Mouse (Mus musculus): ENCODE results near the gene Sik2.

- TF ChIP-seq SRF (IDR thresholded peaks at IDR 0.05; ENCODE audit: control insufficient read depth, insufficient read length, low read depth) (no peak), MAX (IDR thresholded peaks at IDR 0.05; ENCODE audit: low read depth) (no peak), MYOG (IDR thresholded peaks at IDR 0.05; ENCODE audit: control insufficient read depth in 1 of 3, insufficient read depth in 1 of 3, insufficient read length in 2 of 3, low read depth in 2 of 3) (no peak), POLR2AphosphoS2 (IDR thresholded peaks at IDR 0.05; ENCODE audit: insufficient read length, low read depth) (no peak), MYOD1 (IDR thresholded peaks at IDR 0.05; ENCODE audit: control insufficient read depth in 1 of 3, insufficient read length in 2 of 3, low read depth in 2 of 3) (no peak), POLR2A (IDR thresholded peaks at IDR 0.05; ENCODE audit: insufficient read length, low read depth) (no peak), TCF12 (IDR thresholded peaks at IDR 0.05; ENCODE audit: insufficient read depth, poor library complexity, severe bottlenecking) (no peak), USF1 (IDR thresholded peaks at IDR 0.05; ENCODE audit: low read depth) (no peak), E2F4 (IDR thresholded peaks at IDR 0.05; ENCODE audit: insufficient read depth) (no peak), TCF3 (IDR thresholded peaks at IDR 0.05; ENCODE audit: insufficient read length, low read depth) (no peak), CEBPB (IDR thresholded peaks at IDR 0.05; ENCODE audit: insufficient read depth, poor library complexity, severe bottlenecking) (no peak), REST (IDR thresholded peaks at IDR 0.05; ENCODE audit: insufficient read depth, insufficient read length) (no peak)
Observed at GRCm38 (mm10) chr9:51032785-51033529, 24.1 kb upstream of the Sik2 start.
